Mouse (Mus musculus) naive thymus-derived CD4-positive, alpha-beta T cell, adult 2 months (primary cell): Measurements from ENCODE around the gene Fezf2.

Experiments used
- DNase-seq: peaks from one replicate; pipeline ENCODE4 v3.0.0-alpha.2; 2011; ENCODE audit warnings: low read depth

Fezf2 gene

GRCm38 (mm10) chr14:12348089-12348488 lies at the start of gene Fezf2:
Gene Fezf2, minus strand, starts transcription at chr14:12348189.
- DNase-seq, result no peak

GRCm38 (mm10) chr14:12397561-12397960 lies 49.6 kb upstream of the Fezf2 start:
- no peak for DNase-seq

- no peak for DNase-seq
These were observed 46.3 kb upstream of the Fezf2 start for GRCm38 (mm10) chr14:12394318-12394717.

- no peak for DNase-seq
These were observed 45.4 kb upstream of the Fezf2 start for GRCm38 (mm10) chr14:12393271-12393861.

- DNase-seq, result no peak
These were observed 43.2 kb upstream of the Fezf2 start for GRCm38 (mm10) chr14:12391167-12391566.

GRCm38 (mm10) chr14:12388806-12389436 lies 40.9 kb upstream of the Fezf2 start:
- no peak for DNase-seq

GRCm38 (mm10) chr14:12388192-12388795 lies 40.3 kb upstream of the Fezf2 start:
- DNase-seq, result no peak

GRCm38 (mm10) chr14:12387176-12387575 lies 39.2 kb upstream of the Fezf2 start:
- no peak for DNase-seq

- no peak for DNase-seq
These were observed 29.9 kb upstream of the Fezf2 start for GRCm38 (mm10) chr14:12377883-12378282.

GRCm38 (mm10) chr14:12377289-12377688 lies 29.3 kb upstream of the Fezf2 start:
- no peak for DNase-seq

- DNase-seq, result no peak
These were observed 27.5 kb upstream of the Fezf2 start for GRCm38 (mm10) chr14:12375451-12375850.

- no peak for DNase-seq
These were observed 2.4 kb upstream of the Fezf2 start for GRCm38 (mm10) chr14:12350271-12350916.

- DNase-seq, result no peak
These were observed 1.5 kb upstream of the Fezf2 start for GRCm38 (mm10) chr14:12349334-12350090.

- DNase-seq, result no peak
These were observed 956 bp downstream of the Fezf2 start for GRCm38 (mm10) chr14:12346865-12347600.

GRCm38 (mm10) chr14:12346011-12346864 lies 1.8 kb downstream of the Fezf2 start:
- DNase-seq, result no peak

- DNase-seq, result no peak
These were observed 2.6 kb downstream of the Fezf2 start for GRCm38 (mm10) chr14:12345241-12345921.

- DNase-seq, result no peak
These were observed 3.2 kb downstream of the Fezf2 start for GRCm38 (mm10) chr14:12344746-12345240.

- DNase-seq, result no peak
These were observed 3.8 kb downstream of the Fezf2 start for GRCm38 (mm10) chr14:12344061-12344745.

GRCm38 (mm10) chr14:12343451-12343941 lies 4.5 kb downstream of the Fezf2 start:
- DNase-seq, result no peak
